Mouse (Mus musculus) MEL (cell line): Measurements from ENCODE around the gene Jak3. TPM values are rescaled to one million over a fixed set of nuclear protein-coding genes. Genes with fewer than 3 reads are reported as not detected.
A peak's percentile ranks its signal among the peaks of the same experiment; 100 is the strongest.

Experiments used
- DNase-seq: peaks from one replicate; pipeline ENCODE4 v3.0.0; 2011; ENCODE audit warnings: low read depth, low spot score
- H3K27ac ChIP-seq: 2 replicates; pipeline ENCODE4 v1.5.1; 2012; ENCODE audit warnings: low read depth, mild to moderate bottlenecking, control low read depth, low read length, moderate library complexity; ENCODE audit not compliant: control insufficient read depth
- H3K27me3 ChIP-seq, 2 experiments: fragments of 150-350 bp in 1 of 2; sonication (generic) in 1 of 2; 2 replicates each; pipeline ENCODE4 v1.6.1; 2012; ENCODE audit warnings: low read length in 2 of 2, mild to moderate bottlenecking in 2 of 2, improper control_type of control experiment in 1 of 2, moderate library complexity in 1 of 2; ENCODE audit not compliant: insufficient read depth in 2 of 2, control insufficient read depth in 1 of 2
- H3K36me3 ChIP-seq, 2 experiments: 2 replicates each; pipeline ENCODE4 v1.6.1; 2012 to 2014; ENCODE audit warnings: low read length in 2 of 2, improper control_type of control experiment in 1 of 2, inconsistent platforms in 1 of 2, mild to moderate bottlenecking in 1 of 2; ENCODE audit not compliant: insufficient read depth in 2 of 2, control insufficient read depth in 1 of 2
- H3K4me1 ChIP-seq, 2 experiments: fragments of 150-350 bp in 1 of 2; sonication (generic) in 1 of 2; 2 replicates each; pipeline ENCODE4 v1.6.1; 2012; ENCODE audit warnings: low read length in 2 of 2, improper control_type of control experiment in 1 of 2, mild to moderate bottlenecking in 1 of 2; ENCODE audit not compliant: insufficient read depth in 2 of 2, control insufficient read depth in 1 of 2
- H3K4me3 ChIP-seq, 2 experiments: fragments of 150-350 bp in 1 of 2; sonication (generic) in 1 of 2; 2 replicates each; pipeline ENCODE4 v1.5.1; 2012; ENCODE audit warnings: low read depth in 2 of 2, low read length in 2 of 2, mild to moderate bottlenecking in 2 of 2, moderate library complexity in 2 of 2, control low read depth in 1 of 2, improper control_type of control experiment in 1 of 2; ENCODE audit not compliant: control insufficient read depth in 1 of 2, insufficient read depth in 1 of 2
- H3K79me2 ChIP-seq: 2 replicates; pipeline ENCODE4 v1.6.1; 2012; ENCODE audit warnings: mild to moderate bottlenecking, low read length, moderate library complexity; ENCODE audit not compliant: control insufficient read depth, poor library complexity, insufficient read depth
- H3K9ac ChIP-seq: 2 replicates; pipeline ENCODE4 v1.6.1; 2012; ENCODE audit warnings: low read depth, mild to moderate bottlenecking, control low read depth, low read length, moderate library complexity; ENCODE audit not compliant: control insufficient read depth, poor library complexity, severe bottlenecking
- H3K9me3 ChIP-seq: fragments of 150-350 bp; sonication (generic); replicated peaks from 2 replicates; pipeline ENCODE4 v1.6.1; 2012; ENCODE audit warnings: mild to moderate bottlenecking, low read length, improper control_type of control experiment, moderate library complexity; ENCODE audit not compliant: insufficient read depth
- BHLHE40 ChIP-seq: IDR thresholded peaks from 2 replicates; pipeline ENCODE4 v1.6.1; 2012; ENCODE audit warnings: low read depth, mild to moderate bottlenecking, inconsistent platforms, low read length, improper control_type of control experiment, borderline replicate concordance
- CHD1 ChIP-seq: IDR thresholded peaks from 2 replicates; pipeline ENCODE4 v1.6.1; 2012; ENCODE audit warnings: low read depth, mild to moderate bottlenecking, inconsistent platforms, low read length, improper control_type of control experiment
- CHD2 ChIP-seq: IDR thresholded peaks from 2 replicates; pipeline ENCODE4 v1.6.1; 2011; ENCODE audit warnings: low read length, improper control_type of control experiment
- CTCF ChIP-seq, 3 experiments: IDR thresholded peaks in 2 of 3; conservative IDR thresholded peaks in 1 of 3; 2 replicates each; pipeline ENCODE4 v1.5.1; 2011 to 2012; ENCODE audit warnings: low read length in 3 of 3, low read depth in 2 of 3, mild to moderate bottlenecking in 2 of 3, improper control_type of control experiment in 1 of 3, inconsistent platforms in 1 of 3, mixed read lengths in 1 of 3, moderate library complexity in 1 of 3; ENCODE audit not compliant: control insufficient read depth in 1 of 3, insufficient read depth in 1 of 3, poor library complexity in 1 of 3, severe bottlenecking in 1 of 3
- E2F4 ChIP-seq: IDR thresholded peaks from 2 replicates; pipeline ENCODE4 v1.6.1; 2011; ENCODE audit warnings: low read depth, low read length, improper control_type of control experiment, borderline replicate concordance
- ELF1 ChIP-seq: IDR thresholded peaks from 2 replicates; pipeline ENCODE4 v1.6.1; 2014; ENCODE audit warnings: low read depth, mild to moderate bottlenecking, inconsistent platforms, low read length, improper control_type of control experiment, moderate library complexity
- EP300 ChIP-seq, 2 experiments: IDR thresholded peaks; 2 replicates each; pipeline ENCODE4 v1.6.1; 2011; ENCODE audit warnings: improper control_type of control experiment in 2 of 2, low read length in 2 of 2, low read depth in 1 of 2, mild to moderate bottlenecking in 1 of 2
- GATA1 ChIP-seq: IDR thresholded peaks from 2 replicates; pipeline ENCODE4 v1.6.1; 2011; ENCODE audit warnings: low read depth, low read length, improper control_type of control experiment
- HCFC1 ChIP-seq: IDR thresholded peaks from 2 replicates; pipeline ENCODE4 v1.6.1; 2012; ENCODE audit warnings: low read depth, mild to moderate bottlenecking, inconsistent platforms, low read length, improper control_type of control experiment, moderate library complexity
- JUND ChIP-seq: IDR thresholded peaks from 2 replicates; pipeline ENCODE4 v1.6.1; 2011; ENCODE audit warnings: low read depth, mild to moderate bottlenecking, improper control_type of control experiment, low read length
- KAT2A ChIP-seq: conservative IDR thresholded peaks from 2 replicates; pipeline ENCODE4 v1.6.1; 2012; ENCODE audit warnings: low read depth, low read length, improper control_type of control experiment, inconsistent platforms
- MAFK ChIP-seq: IDR thresholded peaks from 2 replicates; pipeline ENCODE4 v1.6.1; 2011; ENCODE audit warnings: low read depth, mild to moderate bottlenecking, low read length, improper control_type of control experiment, borderline replicate concordance
- MAX ChIP-seq: IDR thresholded peaks from 2 replicates; pipeline ENCODE4 v1.6.1; 2011; ENCODE audit warnings: low read length, improper control_type of control experiment
- MAZ ChIP-seq: IDR thresholded peaks from 2 replicates; pipeline ENCODE4 v1.6.1; 2012; ENCODE audit warnings: low read depth, mild to moderate bottlenecking, inconsistent platforms, low read length, improper control_type of control experiment
- MYB ChIP-seq: IDR thresholded peaks from 2 replicates; pipeline ENCODE4 v1.6.1; 2011; ENCODE audit warnings: mild to moderate bottlenecking, low read depth, low read length, improper control_type of control experiment
- POLR2AphosphoS2 ChIP-seq: IDR thresholded peaks from 2 replicates; pipeline ENCODE4 v1.6.1; 2011; ENCODE audit warnings: low read length, improper control_type of control experiment
- RAD21 ChIP-seq: IDR thresholded peaks from 2 replicates; pipeline ENCODE4 v1.6.1; 2011; ENCODE audit warnings: mild to moderate bottlenecking, low read depth, low read length, improper control_type of control experiment
- SIN3A ChIP-seq: IDR thresholded peaks from 2 replicates; pipeline ENCODE4 v1.6.1; 2012; ENCODE audit warnings: low read length, improper control_type of control experiment, inconsistent platforms
- TBP ChIP-seq: IDR thresholded peaks from 2 replicates; pipeline ENCODE4 v1.8.0; 2011; ENCODE audit warnings: low read depth, low read length, improper control_type of control experiment
- TCF12 ChIP-seq: IDR thresholded peaks from 2 replicates; pipeline ENCODE4 v1.6.1; 2014; ENCODE audit warnings: low read depth, mild to moderate bottlenecking, inconsistent platforms, low read length, improper control_type of control experiment, moderate library complexity
- USF1 ChIP-seq: IDR thresholded peaks from 2 replicates; pipeline ENCODE4 v1.6.1; 2014; ENCODE audit warnings: low read depth, mild to moderate bottlenecking, inconsistent platforms, low read length, improper control_type of control experiment, moderate library complexity
- USF2 ChIP-seq, 2 experiments: IDR thresholded peaks; 2 replicates each; pipeline ENCODE4 v1.6.1; 2011 to 2012; ENCODE audit warnings: improper control_type of control experiment in 2 of 2, low read length in 2 of 2, borderline replicate concordance in 1 of 2, inconsistent platforms in 1 of 2, low read depth in 1 of 2, mild to moderate bottlenecking in 1 of 2; ENCODE audit not compliant: insufficient read depth in 1 of 2
- ZC3H11A ChIP-seq: IDR thresholded peaks from 2 replicates; pipeline ENCODE4 v1.6.1; 2012; ENCODE audit warnings: low read depth, mild to moderate bottlenecking, inconsistent platforms, low read length, improper control_type of control experiment
- ZKSCAN1 ChIP-seq: IDR thresholded peaks from 2 replicates; pipeline ENCODE4 v1.6.1; 2012; ENCODE audit warnings: low read depth, mild to moderate bottlenecking, inconsistent platforms, low read length, improper control_type of control experiment, moderate library complexity
- polyA plus RNA-seq, 2 experiments: library from polyadenylated mRNA; stranded (reverse) in 1 of 2; unstranded in 1 of 2; fragments of >175 nt in 1 of 2; fragments of >200 nt in 1 of 2; gene quantifications; 2 replicates each; pipeline versions ENCODE4 v1.2.1 to v1.2.4; 2012; ENCODE audit warnings: low replicate concordance in 2 of 2, low read depth in 1 of 2; ENCODE audit not compliant: insufficient read length in 2 of 2, insufficient read depth in 1 of 2, missing spikeins in 1 of 2
- total RNA-seq: library from RNA; depleted of rRNA; stranded (reverse); fragments of 300-350 nt; gene quantifications from 2 replicates; pipeline ENCODE4 v1.2.3, GENCODE M21; 2012

Gene Jak3
- total and polyA plus RNA-seq, 3 experiments: 5.1 to 12.4 TPM; not detected in 1

- TF ChIP-seq USF2 (IDR thresholded peaks at IDR 0.05; ENCODE audit: borderline replicate concordance in 1 of 2, insufficient read depth in 1 of 2, low read depth in 1 of 2, low read length in 2 of 2) (no peak), KAT2A (no peak), BHLHE40 (peak; percentile 90), ELF1 (0 out of 2 replicates have a peak, but pooled peaks have one; percentile 25), ZC3H11A (no peak), SIN3A (peak; percentile 100), ZKSCAN1 (no peak), HCFC1 (peak; percentile 75), TCF12 (0 out of 2 replicates have a peak, but pooled peaks have one; percentile 27), USF1 (peak; percentile 76), CHD2 (no peak), POLR2AphosphoS2 (no peak), CTCF (IDR thresholded peaks at IDR 0.05 in 2 of 3, conservative IDR thresholded peaks at IDR 0.05 in 1 of 3; ENCODE audit: control insufficient read depth in 1 of 3, insufficient read depth in 1 of 3, low read depth in 2 of 3, low read length in 3 of 3, poor library complexity in 1 of 3, severe bottlenecking in 1 of 3) (no peak), CHD1 (0 out of 2 replicates have a peak, but pooled peaks have one; percentile 71), TBP (peak; percentile 52; the same call in 1 of the 2 replicates), E2F4 (no peak), JUND (no peak), RAD21 (no peak), MAFK (no peak), EP300 (IDR thresholded peaks at IDR 0.05; ENCODE audit: low read depth in 1 of 2, low read length in 2 of 2) (0 out of 4 replicates have a peak, but pooled peaks of 1 of the 2 experiments have one; percentile 14), MAX (peak; percentile 76), GATA1 (no peak), MAZ (peak; percentile 89; the same call in 1 of the 2 replicates)
These were observed 4.5 kb upstream of the Jak3 start, which contains the start of gene Unc13a (continued) for GRCm38 (mm10) chr8:71671549-71671965.

- Histone ChIP-seq H3K79me2 (peaks cover 1% of the 10 kb centered on the region; the same call in 1 of the 2 replicates), H3K9me3 (no peaks in the 10 kb centered on the region), H3K9ac (peak overlapping the region; percentile 58), H3K4me3 (peak overlapping the region; percentile 56 to 71), H3K4me1 (peaks cover 2 to 22% of the 10 kb centered on the region in 2 experiments; a peak in 3 of 4 replicates), H3K27ac (no peak overlapping the region; the same call in 1 of the 2 replicates), H3K27me3 (no peaks in the 10 kb centered on the region), H3K36me3 (peaks cover 0 to 4% of the 10 kb centered on the region in 2 experiments; a peak in 1 of 4 replicates)
- DNase-seq: no peak
- TF ChIP-seq MYB (no peak), HCFC1 (no peak), KAT2A (no peak), ZKSCAN1 (no peak), USF2 (IDR thresholded peaks at IDR 0.05; ENCODE audit: borderline replicate concordance in 1 of 2, insufficient read depth in 1 of 2, low read depth in 1 of 2, low read length in 2 of 2) (no peak)
These were observed 3.8 kb upstream of the Jak3 start for GRCm38 (mm10) chr8:71672168-71672735.
